Mouse (Mus musculus) embryo, embryonic 10.5 days (tissue): ENCODE measurements around the gene Mau2.
"Not testable (repeated sequence)": the region's sequence is repeated elsewhere in the genome, so short reads cannot be mapped to it uniquely, and the experiment has no call there.

Source experiments
- DNase-seq: peaks from one replicate; pipeline ENCODE4 v3.0.0-alpha.2; 2015; ENCODE audit warnings: low spot score

The Mau2 gene

GRCm38 (mm10) chr8:70042583-70043455, at the start of gene Mau2, which contains the start of gene Sugp1:
Mau2 (minus strand) TSS chr8:70042734.
Sugp1 (plus strand) TSS chr8:70042813.
- DNase-seq, result peak; percentile 97

GRCm38 (mm10) chr8:70089296-70089960, 46.9 kb upstream of the Mau2 start:
- DNase-seq, result no peak

GRCm38 (mm10) chr8:70087836-70088650, 45.5 kb upstream of the Mau2 start:
- peak; percentile 78 for DNase-seq

GRCm38 (mm10) chr8:70087237-70087636, 44.7 kb upstream of the Mau2 start:
- DNase-seq, result no peak

- no peak for DNase-seq
Observed at GRCm38 (mm10) chr8:70086151-70086550, 43.6 kb upstream of the Mau2 start.

GRCm38 (mm10) chr8:70084191-70085065, 41.9 kb upstream of the Mau2 start:
- peak; percentile 48 for DNase-seq

GRCm38 (mm10) chr8:70083285-70083684, 40.8 kb upstream of the Mau2 start, which contains the start of gene Hapln4:
Hapln4 (plus strand) TSS chr8:70083457.
- peak; percentile 80 for DNase-seq

- DNase-seq, result no peak
Observed at GRCm38 (mm10) chr8:70081976-70082375, 39.4 kb upstream of the Mau2 start.

- no peak for DNase-seq
Observed at GRCm38 (mm10) chr8:70073682-70074081, 31.1 kb upstream of the Mau2 start.

- no peak for DNase-seq
Observed at GRCm38 (mm10) chr8:70073120-70073519, 30.6 kb upstream of the Mau2 start.

- peak; percentile 11 for DNase-seq
Observed at GRCm38 (mm10) chr8:70072441-70073069, 30.0 kb upstream of the Mau2 start, which contains the start of gene Tm6sf2. Tm6sf2 (plus strand) TSS chr8:70072924.

GRCm38 (mm10) chr8:70071836-70072440, 29.4 kb upstream of the Mau2 start:
- no peak for DNase-seq

GRCm38 (mm10) chr8:70057721-70058120, 15.2 kb upstream of the Mau2 start:
- no peak for DNase-seq

- DNase-seq, result not testable (repeated sequence)
Observed at GRCm38 (mm10) chr8:70050434-70050833, 7.9 kb upstream of the Mau2 start.

- DNase-seq, result no peak
Observed at GRCm38 (mm10) chr8:70049662-70050061, 7.1 kb upstream of the Mau2 start.

- no peak for DNase-seq
Observed at GRCm38 (mm10) chr8:70043996-70044395, 1.5 kb upstream of the Mau2 start.

GRCm38 (mm10) chr8:70041885-70042546, 518 bp downstream of the Mau2 start:
- peak; percentile 10 for DNase-seq

- DNase-seq, result no peak
Observed at GRCm38 (mm10) chr8:70037994-70038393, 4.5 kb downstream of the Mau2 start.

- no peak for DNase-seq
Observed at GRCm38 (mm10) chr8:70030255-70030654, 12.3 kb downstream of the Mau2 start.

- DNase-seq, result no peak
Observed at GRCm38 (mm10) chr8:70026151-70026550, 16.4 kb downstream of the Mau2 start.
